Mouse (Mus musculus) olfactory bulb, adult 2 months (tissue): ENCODE data around the gene Hnrnpul2. TPM values are rescaled to one million over a fixed set of nuclear protein-coding genes. Genes with fewer than 3 reads are reported as not detected.

Experiments
- H3K27ac ChIP-seq: fragments of 200-500 bp; 2 replicates; pipeline ENCODE4 v1.5.1; 2012; ENCODE audit warnings: low read depth, low read length; ENCODE audit not compliant: insufficient read depth
- H3K4me1 ChIP-seq: fragments of 200-500 bp; 2 replicates; pipeline ENCODE4 v1.6.1; 2012; ENCODE audit warnings: low read length; ENCODE audit not compliant: control insufficient read depth, insufficient read depth
- H3K4me3 ChIP-seq: fragments of 200-500 bp; 2 replicates; pipeline ENCODE4 v1.5.1; 2012; ENCODE audit warnings: mild to moderate bottlenecking, low read depth, low read length, moderate library complexity; ENCODE audit not compliant: insufficient read depth
- CTCF ChIP-seq: fragments of 200-500 bp; IDR thresholded peaks from 2 replicates; pipeline ENCODE4 v1.5.1; 2012; ENCODE audit warnings: low read depth, mild to moderate bottlenecking, low read length, moderate library complexity; ENCODE audit not compliant: insufficient read depth
- POLR2A ChIP-seq: fragments of 200-500 bp; IDR thresholded peaks from 2 replicates; pipeline ENCODE4 v1.6.1; 2012; ENCODE audit warnings: mild to moderate bottlenecking, low read depth, low read length, moderate library complexity; ENCODE audit not compliant: insufficient read depth
- WGBS: fragments of 180-500 bp; shearing (Covaris S2); methylation state at CpG from one replicate; pipeline ENCODE4 v1.1.7; 2018; 5-methylcytosine and 5-hydroxymethylcytosine counted together
- polyA plus RNA-seq: library from polyadenylated mRNA; stranded (reverse); fragments of >200 nt; gene quantifications from 2 replicates; pipeline ENCODE4 v1.2.4, GENCODE M21; 2012; ENCODE audit warnings: low replicate concordance; ENCODE audit not compliant: missing spikeins, insufficient read depth, insufficient read length

Hnrnpul2 gene
- polyA plus RNA-seq, 1 experiment, result 194 TPM

DNA sequence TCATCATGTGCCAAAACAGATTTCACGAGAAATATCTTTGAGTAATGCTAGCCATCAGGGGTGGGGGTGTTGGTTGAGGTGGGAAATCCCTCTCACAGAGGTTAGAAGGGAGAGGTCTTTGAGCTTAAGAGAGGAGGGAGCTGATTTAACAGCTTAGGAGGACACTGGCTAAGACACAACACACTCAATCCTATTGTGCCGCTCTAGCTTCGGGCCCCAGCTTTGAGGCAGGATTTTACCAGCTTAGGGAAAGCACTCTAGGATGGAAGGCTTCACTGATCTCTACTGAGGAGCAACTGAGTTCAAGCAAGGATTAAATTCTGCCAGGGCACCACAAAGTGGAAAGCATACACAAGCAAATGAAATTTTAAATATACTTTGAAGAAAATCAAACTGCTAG is 2.8 kb upstream of the Hnrnpul2 start:
- Histone ChIP-seq H3K4me3 (no peak overlapping the region), H3K4me1 (peaks cover 5% of the 10 kb centered on the region; the same call in 1 of the 2 replicates), H3K27ac (no peak overlapping the region)
- 64% methylated on average over 3 of the region's 3 CpGs for WGBS
- TF ChIP-seq CTCF (no peak), POLR2A (no peak)

DNA sequence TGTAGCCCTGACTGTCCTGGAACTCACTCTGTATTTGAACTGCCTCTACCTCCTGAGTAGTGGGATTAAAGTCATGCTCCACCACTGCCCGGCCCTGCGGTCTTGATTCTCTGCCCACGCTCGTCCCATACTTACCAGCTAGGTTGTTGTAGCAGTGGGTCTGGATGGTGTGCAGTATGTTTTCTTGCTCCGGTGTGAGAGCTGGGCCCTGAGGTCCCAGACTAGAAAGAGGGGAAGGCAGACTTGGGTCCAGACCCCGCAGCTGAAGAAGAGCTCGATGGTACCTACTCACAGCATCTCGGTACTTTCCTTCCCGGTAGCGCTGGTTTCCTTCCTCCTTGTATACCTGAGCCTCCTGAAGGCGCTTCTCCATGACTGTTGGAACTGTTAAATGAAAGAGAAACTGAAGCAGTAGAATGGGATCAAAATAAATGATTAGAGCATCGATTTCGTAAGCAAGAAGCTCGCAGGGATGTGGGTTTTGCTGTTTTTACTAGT is 1.5 kb upstream of the Hnrnpul2 start:
- H3K27ac ChIP-seq, result peak overlapping the region; percentile 89
- H3K4me1 ChIP-seq, result peaks cover 5% of the 10 kb centered on the region; the same call in 1 of the 2 replicates
- H3K4me3 ChIP-seq, result peak overlapping the region; percentile 60
- TF ChIP-seq CTCF, result no peak
- TF ChIP-seq POLR2A, result no peak
- 17% methylated on average over 14 of the region's 14 CpGs for WGBS

DNA sequence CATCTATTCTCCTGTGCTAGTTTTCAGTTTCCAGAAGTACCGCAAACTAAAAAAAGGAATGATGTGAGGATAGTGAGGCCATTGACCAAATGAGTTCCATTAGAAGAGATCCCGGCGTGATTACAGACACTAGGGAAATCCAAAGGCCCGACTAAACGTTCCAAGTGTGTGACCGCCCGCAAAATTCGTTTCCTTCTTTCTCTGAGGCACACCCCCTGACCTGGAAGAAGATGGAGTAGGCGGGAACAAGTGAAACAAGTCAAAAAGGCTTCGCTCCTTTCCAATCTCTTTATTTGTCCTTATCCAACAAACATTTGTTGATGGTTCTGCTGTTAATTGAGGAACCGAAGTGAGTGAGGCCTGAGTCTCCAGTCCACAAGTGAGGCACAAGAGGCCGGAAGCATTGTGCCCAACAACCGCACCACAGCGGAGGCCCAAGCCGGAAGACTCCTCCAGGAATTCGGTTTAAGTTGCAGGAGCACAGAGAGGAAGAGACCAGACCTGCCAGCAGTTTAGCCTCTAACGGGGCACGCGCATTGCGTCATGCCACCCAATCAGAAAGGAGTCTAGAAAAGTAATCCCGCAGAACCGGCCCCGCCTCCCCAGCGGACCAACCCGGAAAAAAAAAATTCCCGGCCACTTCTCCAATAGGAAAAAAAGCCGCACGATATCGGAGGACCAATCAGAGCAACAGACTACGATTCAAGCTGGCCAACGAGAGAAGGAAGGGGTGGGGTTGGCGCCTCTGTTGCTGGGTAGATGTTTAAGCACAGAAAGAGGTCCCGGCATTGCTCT is 812 bp upstream of the Hnrnpul2 start, which contains the start of gene Ttc9c:
TSS of gene Ttc9c (minus strand) at position 533 of the 795 bp plus-strand sequence.
- Histone ChIP-seq H3K27ac (peak within 1 kb of the TSS; percentile 99), H3K4me3 (peak within 1 kb of the TSS; percentile 84), H3K4me1 (peaks cover 2% of the 10 kb centered on the region; the same call in 1 of the 2 replicates)
- TF ChIP-seq POLR2A (peak; percentile 52; the same call in 1 of the 2 replicates), CTCF (no peak)
- WGBS, result under 1% methylated on average over 33 of the region's 33 CpGs

DNA sequence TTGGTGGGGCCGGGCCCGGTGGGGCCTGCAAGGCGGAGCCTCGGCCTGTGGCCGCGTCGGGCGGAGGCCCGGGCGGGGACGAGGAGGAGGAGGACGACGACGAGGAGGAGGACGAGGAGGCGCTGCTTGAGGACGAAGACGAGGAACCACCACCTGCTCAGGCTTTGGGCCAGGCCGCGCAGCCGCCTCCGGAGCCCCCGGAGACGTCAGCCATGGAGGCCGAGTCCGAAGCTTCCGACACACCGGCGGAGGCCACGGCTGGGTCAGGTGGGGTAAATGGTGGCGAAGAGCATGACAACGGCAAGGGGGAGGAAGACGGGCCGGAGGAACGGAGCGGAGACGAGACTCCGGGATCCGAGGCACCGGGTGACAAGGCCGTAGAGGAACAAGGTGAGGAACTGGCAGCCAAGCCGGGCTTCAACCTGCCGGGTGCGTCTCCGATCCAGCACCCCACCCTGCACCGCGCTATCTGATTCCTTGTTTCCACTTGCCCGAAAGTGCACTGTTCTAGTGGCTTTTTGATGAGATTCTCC is 680 bp downstream of the Hnrnpul2 start:
- Histone ChIP-seq H3K27ac (peak overlapping the region; percentile 99), H3K4me3 (peak overlapping the region; percentile 84), H3K4me1 (peaks cover 2% of the 10 kb centered on the region; the same call in 1 of the 2 replicates)
- TF ChIP-seq POLR2A (no peak), CTCF (no peak)
- 1% methylated on average over 48 of the region's 48 CpGs for WGBS

DNA sequence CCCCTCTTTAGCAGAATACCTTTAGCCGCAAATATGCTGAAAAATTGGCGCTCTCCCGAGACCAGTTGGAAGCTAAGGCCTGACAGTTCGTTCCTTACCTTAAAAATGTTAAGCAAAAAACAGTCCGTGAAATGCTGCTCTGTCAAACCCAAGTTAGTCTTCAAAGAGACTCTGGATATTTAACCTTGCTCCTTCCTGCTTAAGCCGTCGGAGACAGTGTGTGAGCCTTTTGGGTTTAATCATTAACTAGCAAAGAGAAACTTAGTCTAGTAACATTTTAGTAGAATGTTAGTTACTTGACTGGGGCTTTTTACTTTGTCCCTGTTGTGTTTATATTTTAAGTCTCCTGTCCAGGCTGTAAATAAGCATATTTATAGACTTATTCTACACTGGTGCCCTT is 1.3 kb downstream of the Hnrnpul2 start:
- under 1% methylated on average over 7 of the region's 7 CpGs for WGBS
- peak overlapping the region; percentile 84 for H3K4me3 ChIP-seq
- H3K27ac ChIP-seq, result no peak overlapping the region; the same call in 1 of the 2 replicates
- peaks cover 2% of the 10 kb centered on the region; the same call in 1 of the 2 replicates for H3K4me1 ChIP-seq
- no peak for TF ChIP-seq CTCF
- TF ChIP-seq POLR2A, result no peak

DNA sequence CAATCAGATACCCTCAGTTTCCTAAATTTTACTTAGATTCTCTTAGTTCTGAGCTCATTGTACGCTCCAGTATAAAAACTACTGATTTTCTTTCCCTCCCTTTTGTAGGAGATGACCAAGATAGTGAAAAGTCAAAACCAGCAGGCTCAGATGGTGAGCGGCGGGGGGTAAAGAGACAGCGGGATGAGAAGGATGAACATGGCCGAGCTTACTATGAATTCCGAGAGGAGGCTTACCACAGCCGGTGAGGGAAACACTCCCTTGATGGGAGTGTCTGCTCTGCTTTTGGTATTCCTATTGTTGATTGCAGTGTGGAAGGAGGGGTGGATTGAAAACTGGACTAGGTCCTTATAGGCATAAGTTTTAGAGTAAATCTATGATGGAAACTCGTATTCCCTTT is 2.9 kb downstream of the Hnrnpul2 start:
- peak overlapping the region; percentile 31; the same call in 1 of the 2 replicates for H3K4me3 ChIP-seq
- TF ChIP-seq POLR2A (no peak), CTCF (no peak)
- 22% methylated on average over 8 of the region's 8 CpGs for WGBS
- no peak overlapping the region for H3K27ac ChIP-seq
- peaks cover 1% of the 10 kb centered on the region; the same call in 1 of the 2 replicates for H3K4me1 ChIP-seq

DNA sequence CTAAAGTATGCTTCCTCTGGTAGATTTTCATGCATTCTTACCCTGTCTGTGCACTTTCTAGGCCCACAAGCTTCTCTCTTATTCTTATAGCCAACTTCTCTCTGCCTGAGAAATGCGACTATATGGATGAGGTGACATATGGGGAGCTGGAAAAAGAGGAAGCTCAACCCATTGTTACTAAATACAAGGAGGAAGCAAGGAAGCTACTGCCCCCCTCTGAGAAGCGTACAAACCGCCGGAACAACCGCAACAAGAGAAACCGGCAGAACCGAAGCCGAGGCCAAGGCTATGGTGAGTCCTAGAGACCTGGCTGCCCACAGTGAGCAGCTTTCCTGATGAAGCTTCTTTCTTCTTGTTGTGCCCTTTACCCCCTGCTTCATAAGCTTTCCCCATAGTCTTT is 9.8 kb downstream of the Hnrnpul2 start, which contains the start of gene AC129217.1:
TSS of gene AC129217.1 (plus strand) at position 114 of the 400 bp plus-strand sequence.
- H3K27ac ChIP-seq, result no peak within 1 kb of the TSS
- TF ChIP-seq POLR2A (no peak), CTCF (no peak)
- WGBS, result 73% methylated on average over 8 of the region's 8 CpGs

DNA sequence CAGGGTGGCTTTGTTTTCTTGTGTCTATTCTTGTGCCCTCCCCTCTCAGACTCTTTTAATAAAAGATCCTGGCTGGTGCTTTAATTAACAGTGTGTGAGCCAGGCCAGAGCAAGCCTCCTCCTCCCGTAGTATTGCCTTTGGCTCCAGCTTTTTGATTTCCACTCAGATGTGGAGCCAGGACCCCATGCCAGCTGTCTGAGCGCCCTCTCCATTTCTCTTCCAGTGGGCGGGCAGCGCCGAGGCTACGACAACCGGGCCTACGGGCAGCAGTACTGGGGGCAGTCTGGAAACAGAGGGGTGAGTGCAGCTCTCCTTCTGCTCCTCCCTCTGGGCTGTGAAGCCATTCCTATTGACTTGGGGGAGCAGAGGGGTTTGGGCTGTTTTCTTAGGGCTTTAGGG is 10.9 kb downstream of the Hnrnpul2 start:
- H3K4me3 ChIP-seq, result no peak overlapping the region
- no peak for TF ChIP-seq POLR2A
- no peak for TF ChIP-seq CTCF
- peaks cover 6% of the 10 kb centered on the region for H3K4me1 ChIP-seq
- peak overlapping the region; percentile 66; the same call in 1 of the 2 replicates for H3K27ac ChIP-seq
- 30% methylated on average over 8 of the region's 8 CpGs for WGBS

More for the DNA sequence above, 9.8 kb downstream of the Hnrnpul2 start, which contains the start of gene AC129217.1:
- Histone ChIP-seq H3K4me1 (peaks cover 6% of the 10 kb centered on the region), H3K4me3 (no peak within 1 kb of the TSS)
